Mouse (Mus musculus) ES-Bruce4 (cell line): Measurements from ENCODE around the gene Ptgdr2. TPM values are rescaled to one million over a fixed set of nuclear protein-coding genes. Genes with fewer than 3 reads are reported as not detected.

Source experiments
- H3K27ac ChIP-seq: 2 replicates; pipeline ENCODE4 v1.5.1; 2012; ENCODE audit warnings: low read length, inconsistent platforms; ENCODE audit not compliant: insufficient read depth
- H3K27me3 ChIP-seq: 2 replicates; pipeline ENCODE4 v1.6.1; 2012; ENCODE audit warnings: mild to moderate bottlenecking, low read length, inconsistent platforms; ENCODE audit not compliant: control insufficient read depth, poor library complexity, insufficient read depth, severe bottlenecking
- H3K36me3 ChIP-seq: 2 replicates; pipeline ENCODE4 v1.6.1; 2012; ENCODE audit warnings: inconsistent platforms, mild to moderate bottlenecking, low read length, moderate library complexity; ENCODE audit not compliant: control insufficient read depth, poor library complexity, insufficient read depth, severe bottlenecking
- H3K4me1 ChIP-seq: one replicate; pipeline ENCODE4 v1.8.1; 2011; ENCODE audit warnings: low read length; ENCODE audit not compliant: control insufficient read depth, insufficient read depth
- H3K4me3 ChIP-seq: 2 replicates; pipeline ENCODE4 v1.5.1; 2011; ENCODE audit warnings: low read depth, mild to moderate bottlenecking, low read length
- H3K9ac ChIP-seq: 2 replicates; pipeline ENCODE4 v1.6.1; 2012; ENCODE audit warnings: low read depth, mild to moderate bottlenecking, inconsistent platforms; ENCODE audit not compliant: poor library complexity, severe bottlenecking
- H3K9me3 ChIP-seq: replicated peaks from 2 replicates; pipeline ENCODE4 v1.6.1; 2012; ENCODE audit warnings: mild to moderate bottlenecking, low read length, inconsistent platforms; ENCODE audit not compliant: control insufficient read depth, poor library complexity, insufficient read depth, severe bottlenecking
- CTCF ChIP-seq: IDR thresholded peaks from one replicate; pipeline ENCODE4 v1.8.1; 2011; ENCODE audit warnings: low read depth, low read length
- EP300 ChIP-seq: IDR thresholded peaks from 2 replicates; pipeline ENCODE4 v1.6.1; 2011; ENCODE audit warnings: low read depth, low read length; ENCODE audit not compliant: insufficient read depth
- POLR2A ChIP-seq: IDR thresholded peaks from one replicate; pipeline ENCODE4 v1.8.1; 2011; ENCODE audit warnings: low read length; ENCODE audit not compliant: insufficient read depth
- polyA plus RNA-seq: library from polyadenylated mRNA; stranded (reverse); fragments of >200 nt; gene quantifications from 2 replicates; pipeline ENCODE4 v1.2.4, GENCODE M21; 2011; ENCODE audit warnings: low read depth; ENCODE audit not compliant: missing spikeins, insufficient read depth, insufficient read length

Ptgdr2 gene
- polyA plus RNA-seq, 1 experiment, result not detected

GRCm38 (mm10) chr19:10900315-10900714 is 36.6 kb upstream of the Ptgdr2 start:
- Histone ChIP-seq H3K27me3 (no peaks in the 10 kb centered on the region), H3K4me3 (no peak overlapping the region), H3K4me1 (no peaks in the 10 kb centered on the region), H3K9ac (no peak overlapping the region), H3K27ac (no peak overlapping the region), H3K9me3 (no peaks in the 10 kb centered on the region), H3K36me3 (peaks cover 69% of the 10 kb centered on the region)
- TF ChIP-seq CTCF (no peak), POLR2A (no peak), EP300 (no peak)

- TF ChIP-seq CTCF, result no peak
- Histone ChIP-seq H3K27me3 (no peaks in the 10 kb centered on the region), H3K9ac (no peak overlapping the region), H3K4me3 (no peak overlapping the region), H3K27ac (no peak overlapping the region), H3K9me3 (no peaks in the 10 kb centered on the region), H3K36me3 (peaks cover 76% of the 10 kb centered on the region), H3K4me1 (no peaks in the 10 kb centered on the region)
Measured at GRCm38 (mm10) chr19:10901046-10901445, 35.9 kb upstream of the Ptgdr2 start.

GRCm38 (mm10) chr19:10904512-10904911 is 32.4 kb upstream of the Ptgdr2 start:
- H3K4me3 ChIP-seq, result no peak overlapping the region
- H3K27me3 ChIP-seq, result no peaks in the 10 kb centered on the region
- H3K9ac ChIP-seq, result no peak overlapping the region
- no peaks in the 10 kb centered on the region for H3K4me1 ChIP-seq
- TF ChIP-seq EP300, result no peak
- no peak for TF ChIP-seq POLR2A
- no peak for TF ChIP-seq CTCF
- no peaks in the 10 kb centered on the region for H3K9me3 ChIP-seq
- H3K36me3 ChIP-seq, result peaks cover 61% of the 10 kb centered on the region
- no peak overlapping the region for H3K27ac ChIP-seq

- no peaks in the 10 kb centered on the region for H3K27me3 ChIP-seq
- no peak overlapping the region for H3K27ac ChIP-seq
- no peaks in the 10 kb centered on the region for H3K9me3 ChIP-seq
- H3K4me1 ChIP-seq, result no peaks in the 10 kb centered on the region
- no peak overlapping the region for H3K9ac ChIP-seq
- TF ChIP-seq EP300 (no peak), POLR2A (no peak), CTCF (no peak)
- no peak overlapping the region for H3K4me3 ChIP-seq
- H3K36me3 ChIP-seq, result peaks cover 55% of the 10 kb centered on the region
Measured at GRCm38 (mm10) chr19:10904927-10905727, 31.8 kb upstream of the Ptgdr2 start.

GRCm38 (mm10) chr19:10905728-10906000 is 31.3 kb upstream of the Ptgdr2 start:
- Histone ChIP-seq H3K27me3 (no peaks in the 10 kb centered on the region), H3K4me1 (no peaks in the 10 kb centered on the region), H3K4me3 (no peak overlapping the region), H3K27ac (no peak overlapping the region), H3K9me3 (no peaks in the 10 kb centered on the region), H3K9ac (no peak overlapping the region), H3K36me3 (peaks cover 51% of the 10 kb centered on the region)
- TF ChIP-seq CTCF, result no peak
- no peak for TF ChIP-seq EP300
- no peak for TF ChIP-seq POLR2A

- H3K4me1 ChIP-seq, result no peaks in the 10 kb centered on the region
- peaks cover 30% of the 10 kb centered on the region for H3K36me3 ChIP-seq
- no peaks in the 10 kb centered on the region for H3K9me3 ChIP-seq
- H3K27ac ChIP-seq, result no peak overlapping the region
- no peak overlapping the region for H3K9ac ChIP-seq
- TF ChIP-seq CTCF (peak; percentile 87), POLR2A (no peak)
- no peaks in the 10 kb centered on the region for H3K27me3 ChIP-seq
- H3K4me3 ChIP-seq, result no peak overlapping the region
Measured at GRCm38 (mm10) chr19:10907891-10908290, 29.1 kb upstream of the Ptgdr2 start.
